Mouse (Mus musculus): ENCODE data around the gene Dlx1. TPM values are rescaled to one million over a fixed set of nuclear protein-coding genes. Genes with fewer than 3 reads are reported as not detected.

The Dlx1 gene
- polyA plus RNA-seq, 1 experiment from 2014 or later, result 5.1 TPM

DNA sequence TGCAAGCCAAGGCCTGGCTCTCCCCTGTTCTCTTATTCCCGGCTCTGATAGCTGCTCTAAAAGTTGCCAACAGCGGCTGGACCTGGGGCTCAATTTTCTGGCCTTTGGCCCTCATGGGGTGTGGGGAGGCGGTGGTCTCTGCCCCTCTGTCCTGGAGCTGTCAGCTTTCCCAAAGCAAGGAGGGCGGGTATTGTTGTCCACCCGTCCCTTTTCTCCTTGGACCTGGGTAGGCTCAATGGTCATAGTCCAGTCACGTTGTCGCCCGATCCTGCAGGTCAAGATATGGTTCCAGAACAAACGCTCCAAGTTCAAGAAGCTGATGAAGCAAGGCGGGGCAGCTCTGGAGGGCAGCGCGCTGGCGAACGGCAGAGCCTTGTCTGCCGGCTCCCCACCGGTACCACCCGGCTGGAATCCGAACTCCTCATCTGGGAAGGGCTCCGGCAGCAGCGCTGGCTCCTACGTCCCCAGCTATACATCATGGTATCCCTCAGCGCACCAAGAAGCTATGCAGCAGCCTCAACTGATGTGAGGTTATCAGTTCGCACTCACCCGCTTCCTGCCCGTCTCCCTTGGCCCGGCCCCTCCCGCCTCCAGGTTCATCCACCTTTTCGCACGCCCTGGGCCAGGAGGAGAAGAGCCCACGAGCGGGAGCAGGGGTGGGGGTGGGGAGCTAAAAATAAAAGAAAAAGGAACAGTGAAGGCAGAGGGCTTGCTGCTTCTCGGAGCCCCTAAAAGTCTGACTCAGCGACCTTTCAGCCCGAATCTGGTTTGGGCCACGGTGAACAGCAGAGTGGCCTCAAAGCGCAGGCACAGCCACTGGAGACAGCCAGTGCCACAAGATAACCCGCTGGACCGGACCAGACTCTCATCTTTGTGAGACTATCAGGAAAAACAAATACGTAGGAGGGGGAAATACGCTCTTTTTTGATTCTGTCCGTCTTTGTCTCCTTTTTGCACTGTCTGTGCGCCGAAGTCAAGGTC, 4.4 kb downstream of the Dlx1 start:
- Histone ChIP-seq H3K27ac (ENCODE audit: low read length) (no peak overlapping the region), H3K4me2 (ENCODE audit: low read depth, low read length) (no peak overlapping the region), H3K9me3 (ENCODE audit: control insufficient read depth, low read length) (no peaks in the 10 kb centered on the region), H3K36me3 (ENCODE audit: control insufficient read depth, insufficient read depth, low read length) (no peaks in the 10 kb centered on the region), H3K9ac (ENCODE audit: low read depth, low read length) (no peak overlapping the region), H3K27me3 (replicated peaks; ENCODE audit: control insufficient read depth, insufficient read depth, low read length) (peaks cover 84% of the 10 kb centered on the region), H3K4me3 (ENCODE audit: low read length) (peak overlapping the region; percentile 13; the same call in 1 of the 2 replicates), H3K4me1 (ENCODE audit: control insufficient read depth, insufficient read depth, low read length) (peaks cover 14% of the 10 kb centered on the region)
- ATAC-seq, result no peak
- WGBS, result under 1% methylated on average over 43 of the region's 43 CpGs

- WGBS, result 7% methylated on average over 5 of the region's 5 CpGs
- no peak overlapping the region for H3K4me2 ChIP-seq (ENCODE audit: low read depth, low read length)
- ATAC-seq, result no peak
- H3K4me1 ChIP-seq (ENCODE audit: control insufficient read depth, insufficient read depth, low read length), result peaks cover 14% of the 10 kb centered on the region
- peaks cover 88% of the 10 kb centered on the region for H3K27me3 ChIP-seq (replicated peaks; ENCODE audit: control insufficient read depth, insufficient read depth, low read length)
- no peaks in the 10 kb centered on the region for H3K36me3 ChIP-seq (ENCODE audit: control insufficient read depth, insufficient read depth, low read length)
- H3K9ac ChIP-seq (ENCODE audit: low read depth, low read length), result no peak overlapping the region
- H3K4me3 ChIP-seq (ENCODE audit: low read length), result no peak overlapping the region
- no peaks in the 10 kb centered on the region for H3K9me3 ChIP-seq (ENCODE audit: control insufficient read depth, low read length)
- H3K27ac ChIP-seq (ENCODE audit: low read length), result no peak overlapping the region
These were observed 5.2 kb downstream of the Dlx1 start for GRCm38 (mm10) chr2:71533094-71533493.

GRCm38 (mm10) chr2:71534242-71535052, 6.5 kb downstream of the Dlx1 start:
- no peak overlapping the region for H3K27ac ChIP-seq (ENCODE audit: low read length)
- 2% methylated on average over 20 of the region's 20 CpGs for WGBS
- no peaks in the 10 kb centered on the region for H3K9me3 ChIP-seq (ENCODE audit: control insufficient read depth, low read length)
- H3K4me1 ChIP-seq (ENCODE audit: control insufficient read depth, insufficient read depth, low read length), result peaks cover 7% of the 10 kb centered on the region; the same call in 1 of the 2 replicates
- no peaks in the 10 kb centered on the region for H3K36me3 ChIP-seq (ENCODE audit: control insufficient read depth, insufficient read depth, low read length)
- H3K9ac ChIP-seq (ENCODE audit: low read depth, low read length), result no peak overlapping the region
- H3K4me2 ChIP-seq (ENCODE audit: low read depth, low read length), result no peak overlapping the region
- H3K27me3 ChIP-seq (replicated peaks; ENCODE audit: control insufficient read depth, insufficient read depth, low read length), result peaks cover 91% of the 10 kb centered on the region
- ATAC-seq, result no peak
- H3K4me3 ChIP-seq (ENCODE audit: low read length), result no peak overlapping the region

DNA sequence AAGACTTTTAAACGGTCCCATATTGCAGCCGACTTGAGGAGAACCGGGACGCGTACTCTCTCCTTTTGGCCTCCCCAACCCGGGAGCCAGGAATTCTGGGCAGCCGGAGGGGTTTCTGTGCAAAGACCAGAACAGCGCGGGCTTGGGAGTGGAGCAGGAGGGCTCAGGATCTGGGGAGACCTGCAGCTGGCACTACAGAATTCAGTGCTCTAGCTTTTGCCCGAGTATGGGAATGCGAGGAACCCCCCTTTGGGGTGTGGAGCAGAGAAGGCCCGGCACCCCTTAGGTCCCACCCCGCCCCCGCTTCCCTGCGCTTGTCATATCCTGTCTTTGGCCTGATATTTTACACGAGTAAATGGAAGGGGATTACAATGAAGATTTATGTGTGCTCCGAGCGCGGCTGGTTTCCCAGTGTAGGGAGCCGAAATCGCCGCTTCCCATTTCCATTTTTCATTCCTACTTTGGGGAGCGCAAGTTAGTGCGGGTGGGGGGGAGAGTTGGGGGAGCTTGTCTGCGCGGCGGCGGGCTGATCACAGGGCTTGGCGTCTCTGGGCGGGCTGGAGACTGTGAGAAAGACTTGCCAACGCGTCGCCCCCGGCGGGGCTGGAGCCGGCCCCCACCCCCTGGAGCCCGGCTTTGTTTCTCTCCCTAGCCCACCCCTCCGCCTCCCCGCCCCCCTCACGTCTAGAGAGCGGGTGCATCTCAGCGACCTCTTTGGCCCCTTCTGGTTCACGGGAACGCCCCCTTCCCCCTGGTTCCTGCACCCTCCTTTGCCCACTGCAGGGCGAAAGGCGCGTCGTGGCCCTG, 12.9 kb downstream of the Dlx1 start:
- peaks cover 86% of the 10 kb centered on the region for H3K27me3 ChIP-seq (replicated peaks; ENCODE audit: control insufficient read depth, insufficient read depth, low read length)
- H3K27ac ChIP-seq (ENCODE audit: low read length), result no peak overlapping the region
- peaks cover 13% of the 10 kb centered on the region for H3K4me1 ChIP-seq (ENCODE audit: control insufficient read depth, insufficient read depth, low read length)
- no peak for ATAC-seq
- under 1% methylated on average over 46 of the region's 48 CpGs for WGBS
- H3K4me2 ChIP-seq (ENCODE audit: low read depth, low read length), result peak overlapping the region; percentile 19; the same call in 1 of the 2 replicates
- no peaks in the 10 kb centered on the region for H3K9me3 ChIP-seq (ENCODE audit: control insufficient read depth, low read length)
- no peaks in the 10 kb centered on the region for H3K36me3 ChIP-seq (ENCODE audit: control insufficient read depth, insufficient read depth, low read length)
- no peak overlapping the region for H3K9ac ChIP-seq (ENCODE audit: low read depth, low read length)
- H3K4me3 ChIP-seq (ENCODE audit: low read length), result peak overlapping the region; percentile 4; the same call in 1 of the 2 replicates

DNA sequence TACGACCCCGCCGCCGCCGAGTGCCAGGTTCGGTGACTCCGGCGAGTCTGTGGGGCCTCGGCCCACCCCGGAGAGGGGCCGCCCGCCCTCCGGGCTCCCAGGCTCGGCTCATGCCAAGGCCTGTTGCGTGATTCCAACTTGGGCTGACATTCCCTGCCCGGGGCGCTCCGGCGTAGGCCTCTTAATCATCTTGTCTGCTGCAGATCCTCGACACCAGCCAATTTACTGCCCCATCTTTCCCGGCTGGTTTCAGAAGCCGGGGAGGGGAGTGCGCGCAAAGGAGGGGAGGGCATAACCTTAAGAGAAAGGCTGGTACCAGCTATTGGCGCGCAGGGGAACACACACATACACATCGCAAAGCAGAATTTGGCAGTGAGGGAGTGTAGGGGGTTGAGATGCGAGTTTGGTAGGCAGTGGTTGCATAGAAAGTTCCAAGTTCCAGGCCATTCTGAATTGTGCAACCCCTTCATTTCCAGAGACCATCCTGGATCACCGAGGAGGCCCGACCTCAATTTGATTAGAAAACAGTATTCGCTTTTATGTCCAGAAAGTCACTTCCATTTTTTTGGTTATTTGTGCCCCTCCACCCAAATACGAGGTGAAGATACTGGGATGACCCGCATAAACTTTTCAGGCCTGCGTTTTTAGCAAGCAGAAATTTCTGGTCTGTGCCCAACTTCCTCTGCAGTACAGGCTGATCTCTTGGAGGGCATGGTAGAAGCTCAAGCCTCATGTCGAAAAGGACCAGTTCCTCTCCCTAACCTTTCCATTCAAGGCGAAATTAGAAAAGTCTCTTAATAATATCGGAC, 13.7 kb downstream of the Dlx1 start:
- no peak overlapping the region for H3K4me2 ChIP-seq (ENCODE audit: low read depth, low read length)
- H3K4me1 ChIP-seq (ENCODE audit: control insufficient read depth, insufficient read depth, low read length), result peaks cover 21% of the 10 kb centered on the region
- no peak overlapping the region for H3K9ac ChIP-seq (ENCODE audit: low read depth, low read length)
- H3K27ac ChIP-seq (ENCODE audit: low read length), result no peak overlapping the region; the same call in 1 of the 2 replicates
- ATAC-seq, result no peak
- H3K9me3 ChIP-seq (ENCODE audit: control insufficient read depth, low read length), result no peaks in the 10 kb centered on the region
- WGBS, result 2% methylated on average over 37 of the region's 37 CpGs
- peaks cover 86% of the 10 kb centered on the region for H3K27me3 ChIP-seq (replicated peaks; ENCODE audit: control insufficient read depth, insufficient read depth, low read length)
- H3K36me3 ChIP-seq (ENCODE audit: control insufficient read depth, insufficient read depth, low read length), result no peaks in the 10 kb centered on the region
- 0 out of 2 replicates have a peak overlapping the region, but pooled peaks have one; percentile 4 for H3K4me3 ChIP-seq (ENCODE audit: low read length)

DNA sequence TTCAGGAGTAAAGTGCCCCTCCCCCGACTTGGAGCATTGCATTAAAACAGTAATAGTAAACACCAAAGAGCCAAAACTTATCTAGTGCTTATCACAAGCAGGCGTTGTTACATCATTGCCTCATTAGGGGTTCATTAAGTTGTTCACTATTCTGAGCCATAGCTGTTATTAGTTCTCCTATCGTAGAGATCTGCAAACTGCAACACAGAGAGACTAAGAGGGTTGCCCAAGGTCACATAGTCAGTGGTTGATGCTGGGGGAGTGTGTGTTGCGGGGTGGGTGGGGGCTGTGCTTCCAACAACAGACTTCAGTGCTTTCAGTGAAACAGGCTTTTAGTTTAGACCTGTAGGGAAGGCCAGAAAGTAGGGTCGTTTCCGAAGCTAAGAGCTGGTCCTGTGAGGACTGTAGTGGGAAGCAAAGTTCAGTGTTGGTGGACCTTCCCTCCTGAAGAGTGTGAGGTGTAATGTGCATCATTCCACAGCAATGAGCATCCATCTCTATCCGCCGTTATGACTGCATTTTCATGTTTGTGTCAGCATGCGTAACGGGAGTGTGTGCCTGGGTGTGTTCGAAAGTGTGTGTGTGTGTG, 14.4 kb downstream of the Dlx1 start:
- H3K4me3 ChIP-seq (ENCODE audit: low read length), result no peak overlapping the region
- no peak overlapping the region for H3K4me2 ChIP-seq (ENCODE audit: low read depth, low read length)
- no peak overlapping the region for H3K27ac ChIP-seq (ENCODE audit: low read length)
- no peaks in the 10 kb centered on the region for H3K36me3 ChIP-seq (ENCODE audit: control insufficient read depth, insufficient read depth, low read length)
- ATAC-seq, result no peak
- H3K9me3 ChIP-seq (ENCODE audit: control insufficient read depth, low read length), result no peaks in the 10 kb centered on the region
- peaks cover 84% of the 10 kb centered on the region for H3K27me3 ChIP-seq (replicated peaks; ENCODE audit: control insufficient read depth, insufficient read depth, low read length)
- peaks cover 24% of the 10 kb centered on the region for H3K4me1 ChIP-seq (ENCODE audit: control insufficient read depth, insufficient read depth, low read length)
- WGBS, result 4% methylated on average over 11 of the region's 11 CpGs
- no peak overlapping the region for H3K9ac ChIP-seq (ENCODE audit: low read depth, low read length)

DNA sequence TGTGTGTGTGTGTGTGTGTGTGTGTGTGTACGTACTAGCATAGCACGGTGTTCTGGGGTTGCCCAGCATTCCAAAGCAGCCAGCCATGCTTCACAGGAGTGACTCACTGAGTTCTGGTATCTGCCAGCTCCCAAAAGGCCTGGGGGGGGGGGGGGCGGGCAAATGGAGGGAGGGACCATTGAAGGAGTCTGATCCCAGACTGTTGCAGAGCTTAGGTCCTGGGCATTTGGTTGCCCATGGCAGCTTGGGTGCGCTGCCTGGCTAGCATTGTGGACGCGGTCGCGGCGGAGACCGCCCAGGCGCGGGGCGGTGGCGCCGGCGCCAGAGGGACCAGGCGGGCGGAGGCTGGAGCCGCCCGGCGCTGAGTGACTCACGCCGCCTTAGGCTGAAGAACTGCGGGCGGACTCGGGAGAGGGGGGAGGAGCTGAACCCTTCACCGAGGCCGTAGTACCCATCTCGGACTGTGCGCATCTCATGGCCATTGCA, 14.9 kb downstream of the Dlx1 start:
- under 1% methylated on average over 29 of the region's 30 CpGs for WGBS
- Histone ChIP-seq H3K4me1 (ENCODE audit: control insufficient read depth, insufficient read depth, low read length) (peaks cover 24% of the 10 kb centered on the region), H3K4me2 (ENCODE audit: low read depth, low read length) (peak overlapping the region; percentile 35), H3K9me3 (ENCODE audit: control insufficient read depth, low read length) (no peaks in the 10 kb centered on the region), H3K9ac (ENCODE audit: low read depth, low read length) (0 out of 2 replicates have a peak overlapping the region, but pooled peaks have one; percentile 19), H3K4me3 (ENCODE audit: low read length) (peak overlapping the region; percentile 10), H3K27ac (ENCODE audit: low read length) (no peak overlapping the region), H3K27me3 (replicated peaks; ENCODE audit: control insufficient read depth, insufficient read depth, low read length) (peaks cover 80% of the 10 kb centered on the region), H3K36me3 (ENCODE audit: control insufficient read depth, insufficient read depth, low read length) (no peaks in the 10 kb centered on the region)
- peak; percentile 62 for ATAC-seq

- H3K4me2 ChIP-seq (ENCODE audit: low read depth, low read length), result no peak overlapping the region
- H3K4me1 ChIP-seq (ENCODE audit: control insufficient read depth, insufficient read depth, low read length), result peaks cover 22% of the 10 kb centered on the region
- H3K9me3 ChIP-seq (ENCODE audit: control insufficient read depth, low read length), result no peaks in the 10 kb centered on the region
- whole genome bisulfite sequencing, result 4% methylated on average over 9 of the region's 9 CpGs
- peaks cover 80% of the 10 kb centered on the region for H3K27me3 ChIP-seq (replicated peaks; ENCODE audit: control insufficient read depth, insufficient read depth, low read length)
- ATAC-seq, result no peak
- H3K36me3 ChIP-seq (ENCODE audit: control insufficient read depth, insufficient read depth, low read length), result no peaks in the 10 kb centered on the region
- H3K27ac ChIP-seq (ENCODE audit: low read length), result no peak overlapping the region
- peak overlapping the region; percentile 50; the same call in 1 of the 2 replicates for H3K4me3 ChIP-seq (ENCODE audit: low read length)
- H3K9ac ChIP-seq (ENCODE audit: low read depth, low read length), result no peak overlapping the region
These were observed 15.6 kb downstream of the Dlx1 start for GRCm38 (mm10) chr2:71543531-71543930.

All from intestine, embryonic 16.5 days (tissue).